Mouse (Mus musculus) neural tube, embryonic 13.5 days (tissue): ENCODE results near the gene Ehmt2. TPM values are rescaled to one million over a fixed set of nuclear protein-coding genes. Genes with fewer than 3 reads are reported as not detected.
A peak's percentile ranks its signal among the peaks of the same experiment; 100 is the strongest.

Source experiments
- ATAC-seq: fragments of 200-750 bp; cut with Nextera tagmentation; 2 replicates; pipeline ENCODE4 v1.8.0; 2017; ENCODE audit warnings: low read depth, mild to moderate bottlenecking, moderate TSS enrichment, moderate library complexity
- H3K27ac ChIP-seq: fragments of 300-500 bp; sonication (generic); replicated peaks from 2 replicates; pipeline ENCODE4 v1.5.1; 2015; ENCODE audit warnings: moderate library complexity, mild to moderate bottlenecking, inconsistent platforms
- H3K27me3 ChIP-seq: fragments of 300-500 bp; sonication (generic); 2 replicates; pipeline ENCODE4 v1.6.1; 2015; ENCODE audit warnings: mild to moderate bottlenecking, inconsistent platforms
- H3K36me3 ChIP-seq: fragments of 300-500 bp; sonication (generic); 2 replicates; pipeline ENCODE4 v1.6.1; 2015; ENCODE audit warnings: mild to moderate bottlenecking, inconsistent platforms
- H3K4me1 ChIP-seq: fragments of 300-500 bp; sonication (generic); replicated peaks from 2 replicates; pipeline ENCODE4 v1.6.1; 2015; ENCODE audit warnings: inconsistent platforms
- H3K4me2 ChIP-seq: fragments of 300-500 bp; sonication (generic); 2 replicates; pipeline ENCODE4 v1.6.1; 2015; ENCODE audit warnings: inconsistent platforms, mild to moderate bottlenecking, moderate library complexity
- H3K4me3 ChIP-seq: fragments of 300-500 bp; sonication (generic); 2 replicates; pipeline ENCODE4 v1.5.1; 2015; ENCODE audit warnings: mild to moderate bottlenecking, inconsistent platforms
- H3K9ac ChIP-seq: fragments of 300-500 bp; sonication (generic); 2 replicates; pipeline ENCODE4 v1.6.1; 2015; ENCODE audit warnings: moderate library complexity, mild to moderate bottlenecking, inconsistent platforms
- H3K9me3 ChIP-seq: fragments of 300-500 bp; sonication (generic); 2 replicates; pipeline ENCODE4 v1.6.1; 2016; ENCODE audit warnings: inconsistent platforms
- WGBS: fragments of 180-500 bp; shearing (Covaris S2); methylation state at CpG from one replicate; pipeline ENCODE4 v1.1.7; 2015; 5-methylcytosine and 5-hydroxymethylcytosine counted together
- polyA plus RNA-seq: library from polyadenylated mRNA; unstranded; fragments of >200 nt; fragmentation: Nextera tagmentation; extraction: Ambion mirVana; gene quantifications from 2 replicates; pipeline ENCODE4 v1.2.1, GENCODE M21; 2015

The Ehmt2 gene
- 86.8 and 88.7 TPM in 2 replicates for polyA plus RNA-seq

DNA sequence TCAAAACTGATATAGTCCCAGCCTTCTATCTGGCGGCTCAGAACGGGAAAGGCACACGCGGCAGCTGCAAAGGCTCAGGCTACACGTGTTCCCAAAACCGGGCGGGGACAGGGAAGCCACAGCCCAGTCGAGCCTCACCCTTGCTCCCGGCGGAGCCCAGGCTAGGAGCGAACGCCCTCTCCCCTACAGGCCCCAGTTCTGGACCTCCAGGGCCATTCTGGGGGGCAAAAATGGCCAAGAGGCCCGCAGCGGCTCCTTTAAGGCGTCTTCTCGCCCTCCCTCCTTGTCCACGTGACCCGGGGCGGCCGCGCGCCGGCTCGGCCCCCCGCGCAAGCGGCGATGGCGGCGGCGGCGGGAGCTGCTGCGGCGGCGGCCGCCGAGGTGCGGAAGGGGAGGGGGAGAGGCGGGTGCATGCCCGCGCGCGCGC, at the start of gene Ehmt2, which contains the start of gene C2:
Gene Ehmt2 (plus strand): TSS at position 310 of the 427 bp plus-strand sequence.
Gene C2 (minus strand): TSS at position 106 of the 427 bp plus-strand sequence.
- Histone ChIP-seq H3K4me2 (peak within 1 kb of the TSS; percentile 94), H3K27me3 (no peaks in the 10 kb centered on the region), H3K9ac (peak within 1 kb of the TSS; percentile 96), H3K9me3 (no peaks in the 10 kb centered on the region), H3K4me1 (peaks cover 54% of the 10 kb centered on the region), H3K27ac (peak within 1 kb of the TSS; percentile 98), H3K36me3 (peaks cover 31% of the 10 kb centered on the region), H3K4me3 (peak within 1 kb of the TSS; percentile 93)
- ATAC-seq: peak; percentile 5
- WGBS: under 1% methylated on average over 24 of the region's 44 CpGs

- under 1% methylated on average over 65 of the region's 65 CpGs for WGBS
Observed at GRCm38 (mm10) chr17:34849722-34850516, 48.4 kb upstream of the Ehmt2 start, which contains the start of the genes Skiv2l and Nelfe. Gene Skiv2l, minus strand, starts transcription at chr17:34850210. Gene Nelfe, plus strand, starts transcription at chr17:34850391.

DNA sequence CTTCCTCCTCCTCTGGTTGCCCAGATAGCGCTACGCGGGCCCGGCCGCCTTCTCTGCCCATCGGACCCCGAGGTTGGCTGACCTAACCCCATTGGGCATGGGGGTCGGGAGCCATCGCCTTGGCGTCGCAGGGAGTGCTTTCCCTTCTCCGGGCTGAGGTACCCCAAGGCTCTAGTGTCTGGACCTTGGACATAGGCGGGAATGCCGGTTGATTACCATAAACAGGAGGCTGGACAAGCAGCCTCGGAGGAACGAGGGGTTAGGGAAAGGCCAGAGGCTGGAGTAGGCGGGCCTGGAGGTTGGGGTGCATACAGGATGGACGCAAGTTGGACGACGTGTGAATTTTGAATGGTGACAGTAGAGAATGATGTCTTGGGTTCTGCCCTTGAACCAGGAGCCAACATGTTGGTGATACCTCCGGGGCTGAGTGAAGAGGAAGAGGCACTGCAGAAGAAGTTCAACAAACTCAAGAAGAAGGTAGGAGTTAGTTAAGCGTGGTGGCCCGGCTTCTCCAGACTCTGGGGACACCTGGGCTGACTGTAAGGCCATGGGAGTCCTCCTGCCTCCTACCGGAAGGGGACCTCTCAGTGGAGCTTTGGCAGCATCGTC, 47.6 kb upstream of the Ehmt2 start:
- Histone ChIP-seq H3K36me3 (peaks cover 64% of the 10 kb centered on the region), H3K27ac (peak overlapping the region; percentile 39; the same call in 1 of the 2 replicates), H3K4me1 (peaks cover 26% of the 10 kb centered on the region), H3K27me3 (no peaks in the 10 kb centered on the region), H3K4me2 (peak overlapping the region; percentile 97), H3K9me3 (no peaks in the 10 kb centered on the region), H3K9ac (peak overlapping the region; percentile 93), H3K4me3 (peak overlapping the region; percentile 89)
- peak; percentile 62 for ATAC-seq
- WGBS: 2% methylated on average over 25 of the region's 25 CpGs

More at GRCm38 (mm10) chr17:34849722-34850516, 48.4 kb upstream of the Ehmt2 start, which contains the start of the genes Skiv2l and Nelfe:
- Histone ChIP-seq H3K36me3 (peaks cover 64% of the 10 kb centered on the region), H3K27ac (peak within 1 kb of the TSS; percentile 39; the same call in 1 of the 2 replicates), H3K9ac (peak within 1 kb of the TSS; percentile 93), H3K9me3 (no peaks in the 10 kb centered on the region), H3K4me1 (peaks cover 26% of the 10 kb centered on the region), H3K4me3 (peak within 1 kb of the TSS; percentile 89), H3K4me2 (peak within 1 kb of the TSS; percentile 97), H3K27me3 (no peaks in the 10 kb centered on the region)
- peak; percentile 98 for ATAC-seq

GRCm38 (mm10) chr17:34853511-34853910, 44.8 kb upstream of the Ehmt2 start:
- no peak for ATAC-seq
- WGBS: 69% methylated on average over 8 of the region's 8 CpGs

DNA sequence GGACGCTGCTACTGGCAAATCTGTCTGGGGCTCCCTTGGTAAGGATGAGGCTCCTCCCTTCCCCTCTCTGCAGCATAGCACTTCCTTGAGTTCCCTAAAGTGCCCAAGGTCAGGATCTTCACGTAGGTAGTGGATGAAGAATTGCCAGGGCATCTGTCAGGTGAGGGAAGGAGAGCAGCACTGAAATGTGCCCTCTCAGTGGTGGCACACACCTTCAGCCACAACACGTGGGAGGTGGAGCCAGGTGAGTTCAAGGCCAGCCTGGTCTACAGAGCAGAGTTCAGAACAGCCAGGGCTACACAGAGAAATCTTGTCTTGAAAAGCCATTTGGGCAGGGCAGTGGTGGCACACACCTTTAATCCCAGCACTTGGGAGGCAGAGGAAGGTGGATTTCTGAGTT, 43.5 kb upstream of the Ehmt2 start:
- Histone ChIP-seq H3K27me3 (no peaks in the 10 kb centered on the region), H3K9me3 (no peaks in the 10 kb centered on the region), H3K4me2 (no peak overlapping the region), H3K36me3 (peaks cover 63% of the 10 kb centered on the region), H3K27ac (no peak overlapping the region), H3K9ac (no peak overlapping the region), H3K4me3 (no peak overlapping the region), H3K4me1 (peaks cover 14% of the 10 kb centered on the region)
- ATAC-seq: no peak
- WGBS: 83% methylated on average over 3 of the region's 3 CpGs

More at GRCm38 (mm10) chr17:34853511-34853910, 44.8 kb upstream of the Ehmt2 start:
- Histone ChIP-seq H3K36me3 (peaks cover 63% of the 10 kb centered on the region), H3K4me1 (peaks cover 26% of the 10 kb centered on the region), H3K9ac (no peak overlapping the region), H3K4me2 (no peak overlapping the region), H3K27me3 (no peaks in the 10 kb centered on the region), H3K27ac (no peak overlapping the region), H3K9me3 (no peaks in the 10 kb centered on the region), H3K4me3 (no peak overlapping the region)

- 56% methylated on average over 3 of the region's 3 CpGs for WGBS
- no peak overlapping the region for H3K4me2 ChIP-seq
Observed at GRCm38 (mm10) chr17:34855825-34856224, 42.4 kb upstream of the Ehmt2 start.

GRCm38 (mm10) chr17:34858670-34859069, 39.6 kb upstream of the Ehmt2 start:
- H3K4me3 ChIP-seq: no peak overlapping the region
- H3K9me3 ChIP-seq: no peaks in the 10 kb centered on the region
- no peaks in the 10 kb centered on the region for H3K4me1 ChIP-seq
- no peak overlapping the region for H3K4me2 ChIP-seq
- H3K27me3 ChIP-seq: no peaks in the 10 kb centered on the region
- H3K27ac ChIP-seq: no peak overlapping the region
- peaks cover 44% of the 10 kb centered on the region for H3K36me3 ChIP-seq
- H3K9ac ChIP-seq: no peak overlapping the region
- no peak for ATAC-seq
- WGBS: 88% methylated on average over 4 of the region's 4 CpGs

More at GRCm38 (mm10) chr17:34855825-34856224, 42.4 kb upstream of the Ehmt2 start:
- Histone ChIP-seq H3K9me3 (no peaks in the 10 kb centered on the region), H3K36me3 (peaks cover 63% of the 10 kb centered on the region), H3K9ac (no peak overlapping the region), H3K4me3 (no peak overlapping the region), H3K27ac (no peak overlapping the region), H3K4me1 (peaks cover 11% of the 10 kb centered on the region), H3K27me3 (no peaks in the 10 kb centered on the region)
- ATAC-seq: no peak

GRCm38 (mm10) chr17:34860514-34860913, 37.8 kb upstream of the Ehmt2 start:
- no peak for ATAC-seq

DNA sequence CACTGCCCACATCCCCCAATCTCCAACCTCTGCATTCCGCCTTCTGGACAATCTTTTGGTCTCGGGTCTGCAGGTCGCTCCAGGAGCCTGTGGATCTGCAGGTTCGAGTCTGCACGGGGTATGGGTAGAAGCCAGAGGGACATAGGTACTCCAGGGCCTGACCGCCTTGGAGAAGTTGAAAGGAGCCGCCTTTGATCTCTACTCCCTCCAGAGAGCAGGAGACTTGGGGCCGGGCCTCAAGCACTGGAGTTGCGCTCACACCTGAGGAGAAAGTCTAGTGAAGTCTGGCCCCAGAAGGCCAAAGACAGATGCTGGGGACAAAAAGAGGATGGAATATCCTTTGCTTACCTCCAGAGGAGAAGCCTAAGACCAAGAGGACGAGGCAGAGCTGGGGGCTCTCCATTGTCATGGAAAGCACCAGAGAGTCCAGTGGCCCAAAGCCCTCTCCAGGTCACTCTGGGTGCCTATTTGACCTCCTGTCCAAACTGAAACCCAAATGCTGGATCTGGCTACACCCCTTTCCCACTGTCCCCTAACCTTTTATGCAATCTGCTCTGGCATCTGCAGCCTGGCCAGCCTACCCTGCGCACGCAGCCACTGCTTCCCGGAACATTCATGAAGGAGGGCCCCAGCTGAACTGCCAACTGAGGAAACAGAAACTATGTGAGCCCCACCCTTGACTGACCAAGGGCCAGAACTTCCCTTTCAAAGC, 36.4 kb upstream of the Ehmt2 start:
- no peak for ATAC-seq
- Histone ChIP-seq H3K9ac (no peak overlapping the region), H3K4me1 (no peaks in the 10 kb centered on the region), H3K4me3 (no peak overlapping the region), H3K36me3 (peaks cover 14% of the 10 kb centered on the region), H3K9me3 (no peaks in the 10 kb centered on the region), H3K27me3 (no peaks in the 10 kb centered on the region), H3K27ac (no peak overlapping the region), H3K4me2 (no peak overlapping the region)
- 70% methylated on average over 13 of the region's 13 CpGs for WGBS

More at GRCm38 (mm10) chr17:34860514-34860913, 37.8 kb upstream of the Ehmt2 start:
- no peak overlapping the region for H3K9ac ChIP-seq
- H3K27ac ChIP-seq: no peak overlapping the region
- H3K4me2 ChIP-seq: no peak overlapping the region
- H3K4me1 ChIP-seq: no peaks in the 10 kb centered on the region
- H3K36me3 ChIP-seq: peaks cover 25% of the 10 kb centered on the region
- H3K27me3 ChIP-seq: no peaks in the 10 kb centered on the region
- H3K9me3 ChIP-seq: no peaks in the 10 kb centered on the region
- WGBS: 91% methylated on average over 9 of the region's 9 CpGs
- H3K4me3 ChIP-seq: no peak overlapping the region

- H3K4me2 ChIP-seq: no peak within 1 kb of the TSS
- WGBS: 68% methylated on average over 8 of the region's 8 CpGs
- no peaks in the 10 kb centered on the region for H3K27me3 ChIP-seq
- H3K27ac ChIP-seq: no peak within 1 kb of the TSS
- H3K4me1 ChIP-seq: no peaks in the 10 kb centered on the region
- H3K9ac ChIP-seq: no peak within 1 kb of the TSS
- no peak within 1 kb of the TSS for H3K4me3 ChIP-seq
- H3K9me3 ChIP-seq: no peaks in the 10 kb centered on the region
- ATAC-seq: no peak
- H3K36me3 ChIP-seq: peaks cover 8% of the 10 kb centered on the region
Observed at GRCm38 (mm10) chr17:34862416-34863081, 35.7 kb upstream of the Ehmt2 start, which contains the start of gene Cfb. Gene Cfb, minus strand, starts transcription at chr17:34862518.

DNA sequence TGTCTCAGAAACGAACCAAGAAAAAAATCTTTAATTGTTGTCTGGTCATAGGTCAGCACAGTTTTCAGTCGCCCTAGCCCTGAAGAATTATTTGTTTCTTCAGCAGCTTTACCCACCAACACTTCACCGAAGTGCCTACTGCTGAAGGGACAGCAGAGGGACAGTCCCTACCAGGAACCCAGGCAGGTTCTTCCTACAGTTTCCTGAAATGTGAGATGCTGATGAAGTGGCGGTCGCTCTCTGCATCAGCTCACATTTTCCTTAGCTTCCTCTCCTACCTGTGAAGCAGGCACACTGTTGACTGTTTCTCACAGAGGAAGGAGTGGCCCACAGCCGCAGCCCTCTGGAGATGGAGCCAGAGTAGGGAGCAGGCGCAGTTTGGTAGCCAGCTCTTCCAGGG, 32.3 kb upstream of the Ehmt2 start:
- no peak overlapping the region for H3K9ac ChIP-seq

More for the DNA sequence above, 32.3 kb upstream of the Ehmt2 start:
- Histone ChIP-seq H3K4me2 (no peak overlapping the region), H3K27ac (no peak overlapping the region), H3K36me3 (no peaks in the 10 kb centered on the region), H3K4me3 (no peak overlapping the region), H3K27me3 (no peaks in the 10 kb centered on the region), H3K4me1 (no peaks in the 10 kb centered on the region), H3K9me3 (no peaks in the 10 kb centered on the region)
- no peak for ATAC-seq
- 68% methylated on average over 7 of the region's 7 CpGs for WGBS
